Mouse (Mus musculus) thymus, adult 18-20 months (tissue): ENCODE measurements around the gene Gpr37l1.
"Not testable (repeated sequence)": the region's sequence is repeated elsewhere in the genome, so short reads cannot be mapped to it uniquely, and the experiment has no call there.

Experiments
- DNase-seq, 2 experiments: peaks; one replicate each; pipeline ENCODE4 v3.0.0; 2022; ENCODE audit warnings: mixed read lengths in 2 of 2

Gpr37l1 gene

GRCm38 (mm10) chr1:135112661-135113060 is 54.8 kb downstream of the Gpr37l1 start:
- peak; percentile 28 to 49 for DNase-seq

GRCm38 (mm10) chr1:135111271-135111670 is 56.2 kb downstream of the Gpr37l1 start:
- DNase-seq = not testable (repeated sequence)
